Mouse (Mus musculus) CD4-positive, CD25-positive, alpha-beta regulatory T cell, adult 4 months (primary cell): ENCODE results near the gene Hnf4a. TPM values are rescaled to one million over a fixed set of nuclear protein-coding genes. Genes with fewer than 3 reads are reported as not detected.

Experiments used
- ATAC-seq: one replicate; pipeline ENCODE4 v1.8.0; 2017
- polyA plus RNA-seq, 2 experiments: library from polyadenylated mRNA; unstranded; fragments of 100-300 nt; shearing (Covaris generic); gene quantifications; one replicate each; pipeline ENCODE4 v1.2.1; 2017

Gene Hnf4a
- polyA plus RNA-seq, 2 experiments from 2014 or later = not detected

GRCm38 (mm10) chr2:163491351-163491750 is 15.3 kb upstream of the Hnf4a start:
- no peak for ATAC-seq

- no peak for ATAC-seq
These were observed 14.6 kb upstream of the Hnf4a start, which contains the start of gene R3hdml for GRCm38 (mm10) chr2:163492018-163492417. Gene R3hdml (plus strand): TSS chr2:163492318.

GRCm38 (mm10) chr2:163493031-163493430 is 13.6 kb upstream of the Hnf4a start:
- ATAC-seq = no peak

GRCm38 (mm10) chr2:163493976-163494375 is 12.6 kb upstream of the Hnf4a start:
- no peak for ATAC-seq

GRCm38 (mm10) chr2:163494456-163494855 is 12.2 kb upstream of the Hnf4a start:
- no peak for ATAC-seq

GRCm38 (mm10) chr2:163502219-163502618 is 4.4 kb upstream of the Hnf4a start:
- no peak for ATAC-seq

- ATAC-seq = no peak
These were observed 3.4 kb upstream of the Hnf4a start for GRCm38 (mm10) chr2:163503191-163503590.

- ATAC-seq = no peak
These were observed 19.2 kb downstream of the Hnf4a start for GRCm38 (mm10) chr2:163525761-163526243.

GRCm38 (mm10) chr2:163527497-163527896 is 20.9 kb downstream of the Hnf4a start:
- ATAC-seq = no peak

- ATAC-seq = no peak
These were observed 23.8 kb downstream of the Hnf4a start for GRCm38 (mm10) chr2:163530418-163530817.

- no peak for ATAC-seq
These were observed 25.3 kb downstream of the Hnf4a start for GRCm38 (mm10) chr2:163531917-163532316.

- ATAC-seq = no peak
These were observed 26.6 kb downstream of the Hnf4a start for GRCm38 (mm10) chr2:163533226-163533625.

GRCm38 (mm10) chr2:163534958-163535524 is 28.4 kb downstream of the Hnf4a start:
- peak; percentile 68 for ATAC-seq

GRCm38 (mm10) chr2:163537443-163537842 is 30.8 kb downstream of the Hnf4a start:
- no peak for ATAC-seq

- ATAC-seq = no peak
These were observed 31.8 kb downstream of the Hnf4a start for GRCm38 (mm10) chr2:163538410-163538809.

GRCm38 (mm10) chr2:163539321-163540040 is 32.9 kb downstream of the Hnf4a start:
- no peak for ATAC-seq

GRCm38 (mm10) chr2:163540231-163541117 is 33.9 kb downstream of the Hnf4a start:
- no peak for ATAC-seq

GRCm38 (mm10) chr2:163541568-163542182 is 35.1 kb downstream of the Hnf4a start:
- ATAC-seq = no peak

- ATAC-seq = no peak
These were observed 36.1 kb downstream of the Hnf4a start for GRCm38 (mm10) chr2:163542674-163543073.

GRCm38 (mm10) chr2:163546623-163547318 is 40.2 kb downstream of the Hnf4a start:
- no peak for ATAC-seq

- no peak for ATAC-seq
These were observed 42.2 kb downstream of the Hnf4a start for GRCm38 (mm10) chr2:163548822-163549221.

GRCm38 (mm10) chr2:163549786-163550185 is 43.2 kb downstream of the Hnf4a start:
- no peak for ATAC-seq
